Mouse (Mus musculus) cerebellum, adult 9-11 months (tissue): Measurements from ENCODE around the gene Nell1.

ENCODE experiments used
- DNase-seq: peaks from one replicate; pipeline ENCODE4 v3.0.0; 2022

Gene Nell1

DNA sequence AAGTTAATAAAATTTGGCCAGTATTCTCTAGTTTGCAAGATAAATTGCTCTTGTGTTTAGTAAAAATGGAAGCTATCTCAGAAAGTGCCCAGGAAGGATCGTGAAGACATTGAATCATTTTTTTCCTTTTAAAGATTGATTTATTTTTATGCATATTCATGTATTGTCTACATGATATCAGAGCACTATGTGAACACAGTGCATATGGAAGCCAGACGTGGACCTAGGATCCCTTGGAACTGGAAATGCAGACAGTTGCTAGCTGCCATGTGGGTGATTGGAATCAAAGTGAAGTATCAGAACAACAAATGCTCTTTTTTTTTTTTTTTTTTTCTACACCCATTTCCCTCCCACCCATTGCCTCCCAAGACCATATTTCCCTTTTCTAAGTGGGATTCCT lies 79.0 kb downstream of the Nell1 start:
- DNase-seq: no peak

- DNase-seq: no peak
Measured at GRCm38 (mm10) chr7:50094461-50094860, 119.8 kb downstream of the Nell1 start.

- DNase-seq: no peak
Measured at GRCm38 (mm10) chr7:50105612-50106321, 131.1 kb downstream of the Nell1 start.

DNA sequence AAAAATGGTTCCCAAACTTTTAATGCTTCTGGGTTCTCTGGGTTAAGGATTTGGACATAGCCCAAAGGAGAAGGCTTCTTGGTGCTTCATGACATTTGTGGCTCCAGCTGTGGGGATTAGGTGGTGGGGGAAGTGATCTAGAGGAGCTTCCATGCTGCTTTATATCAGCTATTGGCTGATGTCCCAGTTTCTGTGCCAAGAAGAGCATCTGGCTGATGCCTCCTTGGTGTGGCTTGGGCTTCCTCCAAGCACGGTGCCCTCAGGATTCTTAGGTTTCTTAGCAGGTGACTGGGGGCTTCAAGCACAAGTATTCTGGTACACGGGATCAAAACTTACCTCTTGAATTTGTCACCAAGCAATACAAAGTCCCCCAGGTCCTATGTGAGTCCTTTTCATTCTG lies 132.6 kb downstream of the Nell1 start:
- DNase-seq: no peak

DNA sequence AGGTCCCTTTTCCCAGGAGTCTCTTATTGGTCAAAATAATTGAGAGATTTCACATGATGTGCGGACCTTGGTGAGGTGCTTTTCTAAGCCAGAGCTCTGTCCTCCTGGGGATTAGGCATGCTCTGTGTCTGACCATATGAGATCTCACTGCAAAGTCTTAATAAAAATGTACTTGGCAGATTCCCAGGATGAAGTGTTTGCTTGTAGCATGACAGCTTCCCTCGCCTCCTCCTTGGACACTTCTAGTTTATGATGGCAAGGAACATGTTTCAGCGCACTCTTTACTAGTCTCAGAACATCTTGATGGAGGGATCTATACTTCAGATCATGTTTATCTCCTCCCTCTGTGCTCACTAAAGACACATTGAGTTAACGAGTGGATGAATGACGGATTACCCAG lies 143.7 kb downstream of the Nell1 start:
- DNase-seq: no peak

DNA sequence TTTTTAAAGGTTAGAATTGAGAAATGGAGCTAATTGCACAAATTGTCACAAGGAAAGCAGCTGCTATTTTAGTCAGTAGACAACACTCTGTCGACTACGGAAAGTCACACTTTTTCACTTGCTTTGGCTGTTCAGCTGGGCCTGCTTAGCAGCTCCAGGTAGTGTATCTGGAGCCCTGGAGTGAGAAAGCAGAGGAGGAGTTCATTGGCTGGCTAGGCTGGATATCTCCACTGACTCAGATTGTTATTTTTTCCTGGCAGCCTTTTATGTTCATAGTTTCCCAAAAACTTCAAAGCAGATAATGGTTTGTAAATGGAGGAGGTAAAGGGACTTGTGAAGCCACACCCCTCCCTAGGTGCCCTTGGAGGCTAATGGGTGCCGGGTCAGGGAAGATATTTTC lies 163.0 kb downstream of the Nell1 start:
- DNase-seq: no peak

DNA sequence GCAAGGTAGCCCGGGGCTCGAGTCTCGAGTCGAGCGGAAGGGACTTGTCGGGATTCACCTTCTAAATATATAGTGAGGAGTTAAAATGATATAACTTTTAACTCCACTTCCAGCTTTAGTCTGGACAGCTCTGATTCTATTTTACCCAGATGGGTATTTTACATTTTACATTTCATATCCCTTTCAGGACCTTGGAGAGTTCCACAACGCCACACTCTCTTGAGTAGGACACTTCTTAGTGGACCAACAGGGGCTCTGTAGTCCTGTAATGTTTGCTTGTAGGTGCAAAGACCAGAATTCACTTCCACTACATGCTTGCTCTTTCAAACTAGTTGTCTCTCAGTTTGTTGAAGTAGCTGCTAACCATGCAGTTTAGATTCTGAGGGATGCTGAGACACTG lies 174.7 kb downstream of the Nell1 start:
- DNase-seq: no peak

GRCm38 (mm10) chr7:50150838-50151237 lies 176.2 kb downstream of the Nell1 start:
- DNase-seq: no peak

- DNase-seq: no peak
Measured at GRCm38 (mm10) chr7:50153618-50154017, 179.0 kb downstream of the Nell1 start.

DNA sequence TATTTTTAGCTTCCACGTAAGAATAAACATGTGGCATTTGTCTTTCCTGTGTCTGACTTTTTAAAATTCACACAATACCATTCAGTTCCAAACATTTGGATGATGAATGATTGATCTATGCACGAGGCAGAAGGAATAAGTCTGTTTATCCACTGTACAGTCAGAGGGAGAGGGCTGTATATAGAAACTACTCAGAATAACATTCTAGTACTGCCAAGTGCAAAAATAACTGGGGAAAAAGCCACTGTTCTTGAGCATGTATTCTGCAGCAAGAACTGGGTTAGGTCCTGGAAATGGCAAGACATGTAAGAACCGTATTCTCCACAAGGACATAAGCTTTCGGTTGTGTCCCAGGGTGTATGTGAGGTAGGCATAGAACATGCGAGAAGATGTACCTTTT lies 187.9 kb downstream of the Nell1 start:
- DNase-seq: no peak

- DNase-seq: no peak
Measured at GRCm38 (mm10) chr7:50168778-50169177, 194.1 kb downstream of the Nell1 start.

- no peak for DNase-seq
Measured at GRCm38 (mm10) chr7:50186306-50186705, 211.6 kb downstream of the Nell1 start.

DNA sequence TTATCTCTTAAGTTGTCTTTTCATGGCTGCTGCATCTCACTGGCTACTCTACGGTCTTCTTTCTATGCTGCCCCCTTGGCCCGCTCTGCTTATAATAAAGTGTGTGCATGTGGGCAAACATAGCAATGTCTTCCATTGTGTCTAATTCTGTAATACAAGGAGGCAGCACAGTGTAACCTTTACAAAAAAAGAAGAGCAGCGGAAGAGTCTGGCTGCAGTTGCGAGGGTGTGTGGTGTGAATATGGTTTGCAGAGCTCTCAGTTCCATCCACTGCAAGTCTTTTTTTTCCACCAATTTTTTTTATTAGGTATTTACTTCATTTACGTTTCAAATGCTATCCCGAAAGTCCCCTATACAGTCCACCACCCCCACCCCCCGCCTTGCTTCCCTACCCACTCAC lies 219.3 kb downstream of the Nell1 start:
- no peak for DNase-seq

- no peak for DNase-seq
Measured at GRCm38 (mm10) chr7:50195080-50195611, 220.5 kb downstream of the Nell1 start.

- no peak for DNase-seq
Measured at GRCm38 (mm10) chr7:50205268-50205667, 230.6 kb downstream of the Nell1 start.

GRCm38 (mm10) chr7:50210678-50211251 lies 236.1 kb downstream of the Nell1 start:
- no peak for DNase-seq

- no peak for DNase-seq
Measured at GRCm38 (mm10) chr7:50221849-50222248, 247.2 kb downstream of the Nell1 start.

DNA sequence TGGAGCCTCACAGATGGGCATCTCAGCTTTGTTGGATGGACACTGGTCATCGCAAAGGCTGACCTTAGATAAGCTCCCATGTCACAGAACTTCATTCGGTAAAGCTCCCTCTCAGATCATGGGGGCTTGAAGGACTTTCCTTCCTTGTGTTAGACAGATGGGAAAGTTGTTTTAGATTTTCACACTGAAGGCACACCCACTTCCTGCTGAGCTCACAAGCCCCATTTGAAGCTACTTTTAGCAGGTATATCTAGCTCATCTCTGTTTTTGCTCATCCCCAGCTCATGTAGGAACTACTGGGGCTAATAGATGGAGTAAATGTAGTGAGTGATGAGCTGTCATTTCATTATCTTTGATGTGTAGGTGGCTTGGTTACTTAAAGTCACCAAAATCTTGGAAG lies 252.0 kb downstream of the Nell1 start:
- no peak for DNase-seq

DNA sequence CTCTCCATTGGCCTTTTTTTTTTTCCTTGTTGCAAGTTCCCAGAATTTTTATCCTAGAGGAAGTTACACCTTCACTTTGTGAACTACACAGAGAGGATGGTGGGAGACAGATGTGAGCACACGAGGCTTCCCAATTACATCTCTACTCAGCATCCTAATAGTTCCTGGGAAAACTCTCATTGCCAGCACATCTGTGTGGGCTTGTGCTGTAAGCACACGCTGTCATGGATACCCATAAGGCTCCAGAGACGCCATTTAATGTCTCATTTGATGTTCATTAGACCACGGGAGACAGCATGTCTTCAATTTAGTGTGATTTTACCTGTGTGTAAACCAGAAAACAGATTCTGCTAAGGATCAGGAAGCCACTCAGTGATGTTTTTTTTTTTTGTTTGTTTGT lies 253.6 kb downstream of the Nell1 start:
- no peak for DNase-seq

DNA sequence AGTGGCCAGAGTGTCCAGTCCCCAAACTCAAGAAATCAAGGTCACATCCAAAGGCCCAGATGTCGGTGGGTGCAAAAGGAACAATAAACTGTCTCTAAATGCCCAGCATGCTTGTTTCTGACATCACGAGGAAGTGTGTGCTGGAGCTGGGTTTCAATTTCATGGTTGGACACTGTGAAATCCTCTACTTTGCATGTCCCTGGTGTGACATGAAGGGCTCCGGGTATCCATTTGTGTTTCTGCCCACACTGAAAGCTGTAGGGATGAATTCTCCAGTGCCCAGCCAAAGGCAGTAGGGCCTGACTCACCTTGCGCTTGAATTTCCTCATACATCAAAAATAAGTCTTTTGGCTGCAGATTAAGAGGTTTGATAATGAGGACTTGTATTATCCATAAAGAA lies 266.5 kb downstream of the Nell1 start:
- DNase-seq: peak; percentile 19

GRCm38 (mm10) chr7:50241634-50242273 lies 267.1 kb downstream of the Nell1 start:
- DNase-seq: peak; percentile 96

DNA sequence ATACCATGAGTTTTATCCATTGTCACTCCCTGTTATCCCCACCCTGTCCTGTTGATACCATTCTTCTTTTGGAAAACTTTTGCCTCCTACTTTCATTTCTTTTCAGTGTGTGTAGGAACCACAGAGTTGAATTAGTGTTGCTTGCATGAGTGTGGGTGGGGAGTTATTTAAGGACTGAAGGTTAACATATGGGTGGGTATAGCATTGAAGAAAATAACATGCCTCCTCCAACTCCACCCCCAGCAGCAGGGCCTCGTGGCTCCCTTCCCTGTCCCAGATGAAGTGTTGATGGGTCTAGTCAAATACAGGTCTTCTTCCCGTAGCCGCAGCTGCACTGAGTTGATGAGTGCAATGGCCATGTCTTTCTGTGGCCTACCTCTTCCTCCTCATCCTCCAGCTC lies 278.5 kb downstream of the Nell1 start:
- no peak for DNase-seq

- DNase-seq: no peak
Measured at GRCm38 (mm10) chr7:50260016-50260415, 285.4 kb downstream of the Nell1 start.

DNA sequence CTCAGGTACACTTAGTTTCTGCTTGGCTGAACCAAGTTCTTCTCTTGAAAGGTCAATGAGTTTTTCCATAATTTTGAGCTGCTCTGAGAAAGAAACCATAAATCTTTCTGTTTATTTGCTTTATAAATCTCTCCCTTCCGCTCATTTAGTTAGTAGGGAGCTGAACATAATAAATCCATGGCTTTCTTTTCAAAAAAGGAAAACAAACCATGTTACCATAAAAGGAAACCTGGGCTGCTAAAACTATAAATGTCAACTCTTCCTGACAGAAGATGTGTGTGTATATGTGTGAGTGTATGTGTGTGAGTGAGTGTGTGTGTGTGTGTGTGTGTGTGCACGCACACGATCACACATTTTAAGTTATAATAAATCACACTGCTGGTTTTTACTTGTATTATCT lies 320.8 kb downstream of the Nell1 start:
- no peak for DNase-seq
